Mouse (Mus musculus) left cerebral cortex, postnatal 4 days (tissue): ENCODE measurements around the gene Trank1. TPM values are rescaled to one million over a fixed set of nuclear protein-coding genes. Genes with fewer than 3 reads are reported as not detected.

Experiments used
- DNase-seq: peaks from one replicate; pipeline ENCODE4 v3.0.0-alpha.2; 2022
- intact Hi-C: fragments of 180-260 bp; cut with DNase I; formaldehyde crosslinking; loops from one replicate; pipeline ENCODE4 v1.15.1; 2025
- total RNA-seq, 2 experiments: library from RNA; stranded (reverse); gene quantifications; 2 replicates each; pipeline ENCODE4 v1.2.3; 2021

The Trank1 gene
- total RNA-seq, 2 experiments from 2014 or later: 128 to 152 TPM

DNA sequence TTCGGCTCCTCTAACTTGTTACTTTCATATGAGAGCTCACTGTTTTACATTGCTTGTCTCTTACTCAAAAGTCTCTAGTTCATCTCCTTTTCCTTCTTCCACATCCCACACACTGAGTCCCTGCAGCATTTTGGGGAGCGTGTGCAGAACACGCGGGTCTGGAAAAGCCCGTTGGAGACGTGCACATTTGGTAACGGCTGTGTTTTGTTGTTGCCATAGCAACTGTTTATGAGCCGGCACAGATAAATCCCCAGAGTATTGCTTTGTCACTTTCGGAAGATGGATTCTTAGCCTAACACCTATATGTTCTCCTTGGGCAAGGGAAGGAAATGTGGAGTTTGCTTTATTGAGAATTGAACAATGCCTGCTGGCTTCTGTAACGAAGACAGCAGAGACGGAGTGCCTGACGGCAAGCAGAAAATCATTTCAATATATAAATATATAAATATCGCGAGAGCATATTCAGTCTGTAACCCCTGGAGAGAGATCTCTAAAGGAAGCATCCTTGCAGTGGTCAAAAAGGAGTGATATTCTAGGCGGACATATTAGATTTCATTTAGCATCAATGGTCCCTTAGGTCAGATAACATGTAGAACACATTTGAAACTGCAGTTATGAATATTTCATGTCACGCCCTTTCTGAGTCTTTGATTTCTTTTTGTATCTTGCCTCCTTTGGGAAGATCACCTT, 101.1 kb downstream of the Trank1 start:
- DNase-seq: no peak
- intact Hi-C loops: no loop called here

DNA sequence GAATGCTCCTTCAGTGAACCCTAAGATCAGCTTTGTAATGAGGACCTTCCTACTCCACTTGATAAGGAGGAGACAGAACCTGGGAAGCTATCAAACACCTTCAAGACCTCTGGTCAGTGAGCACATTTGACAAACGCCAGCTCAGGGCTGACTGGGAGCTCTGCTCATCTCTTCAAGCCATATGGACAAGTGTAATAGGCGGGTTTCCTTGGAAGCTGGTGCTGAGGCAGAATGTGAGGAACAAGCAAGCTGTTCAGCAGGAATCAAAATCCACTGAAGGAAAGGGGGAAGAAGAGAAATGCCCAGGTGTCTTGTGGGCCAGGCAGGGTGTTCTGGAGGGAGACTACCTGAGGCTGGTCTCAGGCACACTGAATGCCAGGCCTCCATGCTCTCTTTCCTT, 110.3 kb downstream of the Trank1 start:
- intact Hi-C loops: loop anchor here (10.0 kb wide), 1 partner anchor 53 kb away; no protein-coding TSS in a partner anchor
- DNase-seq: no peak

DNA sequence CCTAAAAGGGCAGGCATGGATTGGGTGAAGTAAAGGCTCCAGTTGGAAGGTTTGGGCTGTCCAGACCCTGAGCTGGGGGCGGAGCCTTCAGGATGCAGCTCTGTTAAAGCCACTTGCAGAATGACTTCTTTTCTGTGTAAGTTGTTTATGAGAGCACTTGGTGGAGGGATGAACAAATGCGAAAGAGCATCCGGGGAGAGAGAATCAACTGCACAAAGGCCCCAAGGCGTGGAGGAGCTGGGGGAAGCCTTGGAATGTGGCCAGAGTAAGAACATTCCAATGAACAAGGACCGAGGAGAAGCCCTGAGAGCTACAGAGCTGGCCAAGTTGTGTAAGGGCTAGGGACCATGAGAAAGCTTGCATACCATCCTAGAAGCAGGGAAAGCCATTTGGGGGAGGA, 111.0 kb downstream of the Trank1 start:
- intact Hi-C loops: loop anchor here (10.0 kb wide), 1 partner anchor 52 kb away; no protein-coding TSS in a partner anchor
- DNase-seq: no peak

DNA sequence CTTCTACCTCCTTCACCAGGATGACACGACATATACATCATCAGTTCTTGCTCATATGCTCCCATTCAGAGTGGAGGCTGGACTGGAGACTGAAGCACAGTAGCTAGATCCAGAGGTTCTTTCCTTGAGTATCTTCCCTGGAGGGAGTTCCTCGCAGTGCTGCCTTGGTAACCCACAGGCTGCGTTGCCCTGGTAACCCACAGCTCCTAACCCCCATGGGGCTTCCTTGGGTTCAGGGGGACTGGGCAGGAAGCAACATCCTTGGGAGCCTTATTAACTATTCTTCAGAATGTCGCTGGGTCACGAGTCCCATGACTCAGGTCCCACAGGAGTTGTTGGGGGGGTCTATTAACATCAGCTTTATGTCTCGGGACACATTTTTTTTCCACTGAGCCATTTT, 113.6 kb downstream of the Trank1 start:
- intact Hi-C loops: loop anchor here (10.0 kb wide), 1 partner anchor 50 kb away; no protein-coding TSS in a partner anchor

DNA sequence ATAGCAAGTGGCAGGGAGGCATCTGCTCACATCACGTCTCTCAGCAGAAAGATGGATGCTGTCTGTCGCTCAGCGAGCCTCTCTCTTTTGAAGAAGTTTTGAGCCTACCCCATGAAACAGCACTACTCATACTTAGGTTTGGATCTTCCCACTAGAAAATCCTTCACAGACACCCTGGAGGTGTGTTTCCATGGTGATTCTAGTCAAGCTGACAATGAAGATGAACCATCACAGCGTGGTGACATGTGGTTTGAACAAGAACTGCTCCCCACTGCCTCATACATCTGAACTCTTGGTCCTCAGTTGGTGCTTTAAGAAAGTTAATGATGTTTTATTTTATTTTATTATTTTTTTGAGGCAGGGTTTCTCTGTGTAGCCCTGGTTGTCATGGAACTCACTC, 114.4 kb downstream of the Trank1 start:
- intact Hi-C loops: loop anchor here (10.0 kb wide), 1 partner anchor 49 kb away; no protein-coding TSS in a partner anchor

More for the DNA sequence above, 113.6 kb downstream of the Trank1 start:
- DNase-seq: no peak

DNA sequence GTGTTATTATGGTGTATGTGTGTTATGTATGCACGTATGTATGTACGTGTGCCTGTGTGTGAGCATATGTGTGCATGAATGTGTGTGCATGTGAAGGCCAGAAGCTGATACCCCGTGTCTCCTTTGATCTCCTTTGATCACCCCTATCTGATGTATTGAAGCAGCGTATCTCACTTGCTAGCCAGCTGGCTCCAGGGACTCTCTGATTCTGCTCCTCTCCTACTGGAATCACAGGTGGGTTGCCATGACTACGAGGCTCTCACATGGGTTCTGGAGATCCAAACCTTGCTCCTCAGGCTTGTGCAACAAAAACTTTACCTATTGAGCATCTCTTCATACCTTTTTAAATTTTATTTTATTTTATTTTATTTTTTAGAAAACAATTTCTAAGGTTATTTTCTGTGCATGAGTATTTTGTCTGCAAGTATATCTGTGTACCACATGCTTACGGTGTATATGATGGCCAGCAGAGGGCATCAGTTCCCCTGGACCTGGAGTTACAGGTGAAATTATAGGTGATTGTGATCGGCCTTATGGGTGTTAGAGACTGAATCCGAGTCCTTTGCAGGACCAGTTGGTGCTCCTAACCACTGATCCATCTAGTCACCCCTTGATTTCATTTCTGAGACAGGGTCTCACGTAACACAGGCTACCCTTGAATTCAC, 116.5 kb downstream of the Trank1 start:
- DNase-seq: no peak
- intact Hi-C loops: loop anchor here (10.0 kb wide), 1 partner anchor 47 kb away; no protein-coding TSS in a partner anchor

More for the DNA sequence above, 114.4 kb downstream of the Trank1 start:
- no peak for DNase-seq

DNA sequence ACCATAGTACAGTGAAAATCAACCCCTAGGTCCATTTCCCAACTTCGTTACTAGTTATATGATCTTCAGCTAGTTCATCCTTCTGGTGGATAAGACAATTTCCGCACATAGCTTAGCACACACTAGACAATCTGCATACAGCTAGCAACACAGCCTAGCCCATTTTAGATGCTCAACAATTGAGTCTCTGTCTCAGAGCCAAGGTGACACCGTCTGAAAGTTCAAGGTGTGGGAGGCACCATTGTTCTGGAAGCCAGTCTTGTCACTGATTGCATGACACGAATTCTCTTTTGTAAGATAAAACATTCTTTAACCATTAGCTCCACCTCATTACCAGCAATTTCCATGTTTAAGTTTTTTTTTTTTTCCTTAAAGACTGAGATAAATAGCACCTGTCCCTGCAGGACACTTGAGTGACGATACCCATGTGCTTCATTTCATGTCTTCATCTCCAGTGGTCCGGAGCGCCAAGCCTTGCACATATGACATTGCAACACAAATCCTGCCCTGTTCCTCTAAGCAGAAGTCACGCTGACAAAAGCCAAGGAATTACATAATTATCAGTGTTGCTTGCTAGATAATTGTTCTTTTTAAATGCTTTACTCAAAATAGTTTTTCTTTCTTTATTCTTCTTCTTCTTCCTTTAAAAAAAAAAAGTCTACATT, 117.3 kb downstream of the Trank1 start:
- intact Hi-C loops: loop anchor here (10.0 kb wide), 1 partner anchor 46 kb away; no protein-coding TSS in a partner anchor
- no peak for DNase-seq

DNA sequence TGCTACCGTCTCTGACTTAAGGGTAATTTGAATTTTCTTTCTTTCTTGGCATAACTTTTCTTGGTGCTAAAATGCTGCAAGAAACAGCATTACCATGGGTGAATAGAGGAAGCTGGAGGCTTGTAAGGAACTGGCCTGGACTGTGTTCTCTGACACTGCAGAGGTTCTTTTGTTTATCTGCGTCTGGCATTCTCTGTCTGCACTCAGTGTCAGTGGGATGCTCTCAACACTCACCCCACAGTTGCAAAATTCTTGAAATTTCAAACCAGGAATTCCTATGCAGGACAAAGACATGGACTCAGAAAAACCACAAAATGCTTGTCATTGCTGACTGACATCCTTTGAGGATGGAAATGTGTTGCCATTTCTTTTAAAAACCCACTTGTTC, 117.8 kb downstream of the Trank1 start:
- intact Hi-C loops: loop anchor here (10.0 kb wide), 1 partner anchor 45 kb away; no protein-coding TSS in a partner anchor

DNA sequence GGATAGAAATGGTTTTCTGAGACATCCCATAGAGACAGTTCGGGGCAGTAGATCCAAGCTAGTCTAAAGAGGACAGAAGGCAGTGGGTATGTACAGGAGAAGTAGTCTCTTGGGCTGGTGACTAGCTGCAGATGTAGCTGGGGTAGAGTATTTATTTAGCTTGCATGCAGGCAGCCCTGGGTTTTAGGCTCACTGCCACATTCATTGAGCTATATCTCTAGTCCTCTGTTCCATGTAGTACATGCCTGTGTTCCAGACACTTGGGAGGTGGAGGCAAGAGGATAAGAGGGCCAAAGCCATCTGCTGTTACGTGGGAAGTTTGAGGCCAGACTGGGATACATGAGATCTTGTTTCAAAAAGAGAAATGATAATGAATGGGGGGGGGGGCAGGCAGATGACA, 123.9 kb downstream of the Trank1 start:
- intact Hi-C loops: no loop called here
- DNase-seq: no peak

More for the DNA sequence above, 117.8 kb downstream of the Trank1 start:
- DNase-seq: no peak

DNA sequence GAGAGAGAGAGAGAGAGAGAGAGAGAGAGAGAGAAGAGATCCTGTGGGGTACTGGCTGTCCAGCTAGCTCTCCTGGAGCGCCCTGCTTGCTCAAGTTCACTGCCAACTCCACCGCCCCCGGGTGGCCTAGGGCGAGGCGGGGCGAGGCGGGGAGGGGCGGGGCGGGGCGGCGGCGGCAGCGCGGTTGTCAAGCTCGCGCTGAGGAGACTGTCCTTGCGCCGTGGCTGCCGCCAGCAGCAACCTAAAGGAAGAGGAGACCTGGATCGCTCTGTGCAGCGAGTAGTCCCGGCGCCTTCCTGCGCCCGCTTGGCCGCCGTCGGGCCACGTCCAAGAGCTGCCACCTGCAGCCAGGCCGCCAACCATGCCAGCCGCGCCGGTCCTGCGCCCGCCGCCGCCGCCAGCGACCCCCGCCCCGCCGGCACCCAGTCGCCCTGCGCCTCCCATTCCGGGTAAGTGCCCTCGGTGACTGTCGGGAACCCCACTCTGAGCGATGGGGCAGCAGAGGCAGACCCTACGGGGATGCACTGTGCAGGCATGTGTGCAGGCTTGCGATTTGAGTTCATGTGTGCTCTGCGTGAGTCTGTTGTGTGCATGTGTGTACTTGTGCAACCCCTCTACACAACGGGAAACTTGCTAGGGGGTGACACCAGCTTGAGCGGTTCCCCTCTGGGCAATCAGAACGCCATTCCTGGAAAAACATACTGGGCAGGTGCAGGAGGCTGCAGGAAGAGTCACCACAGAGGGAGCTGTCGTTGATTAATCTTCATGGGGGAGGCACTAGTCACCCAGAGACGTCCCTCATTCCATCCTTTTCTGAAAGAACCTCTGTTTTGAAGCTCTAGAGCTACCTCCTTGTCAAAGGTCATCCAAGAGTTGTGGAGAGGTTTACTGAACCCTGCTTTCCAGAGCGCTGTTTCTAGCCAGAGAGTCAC, 127.6 kb downstream of the Trank1 start, which contains the start of gene Dclk3:
TSS of gene Dclk3 (plus strand) at position 178 of the 932 bp plus-strand sequence.
- intact Hi-C loops: no loop called here
- peak; percentile 24 for DNase-seq

DNA sequence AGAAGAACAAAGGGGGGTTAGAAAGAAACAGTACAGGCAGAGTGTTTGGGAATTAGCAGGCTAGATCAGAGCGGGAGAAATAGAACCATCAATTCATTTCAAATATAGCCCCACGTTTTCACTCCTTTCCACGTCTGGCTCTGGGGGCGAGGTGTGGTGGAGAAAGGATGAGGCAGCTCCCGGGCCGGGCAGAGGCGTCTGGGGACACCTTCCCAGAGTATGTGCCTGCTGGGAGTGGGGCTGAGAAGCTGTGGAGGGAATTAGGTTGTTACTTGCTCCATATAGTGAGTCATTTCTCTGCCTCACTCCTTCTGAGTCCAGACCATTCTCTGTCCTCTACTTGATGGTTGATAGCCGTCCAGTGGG, 128.3 kb downstream of the Trank1 start:
- DNase-seq: no peak
- intact Hi-C loops: no loop called here

DNA sequence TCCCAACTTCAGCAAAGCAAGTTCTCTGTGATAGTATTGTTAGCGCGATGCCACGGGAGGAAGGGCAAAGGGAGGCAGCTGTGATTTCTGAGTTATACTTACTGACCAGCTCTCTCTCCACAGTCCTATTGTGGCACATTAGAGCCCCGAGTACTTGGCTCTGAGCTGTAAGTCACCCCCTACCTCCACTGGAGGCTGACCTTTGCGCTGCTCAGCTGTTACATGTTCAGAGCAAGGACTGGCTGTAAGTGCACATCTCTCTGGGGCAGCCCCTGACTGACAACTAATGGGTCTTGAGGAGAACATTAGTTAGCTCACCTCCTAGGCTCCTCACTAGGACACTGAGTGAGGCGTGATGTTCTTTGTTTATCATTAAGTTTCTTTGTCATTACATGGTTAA, 128.9 kb downstream of the Trank1 start:
- intact Hi-C loops: no loop called here
- DNase-seq: no peak

DNA sequence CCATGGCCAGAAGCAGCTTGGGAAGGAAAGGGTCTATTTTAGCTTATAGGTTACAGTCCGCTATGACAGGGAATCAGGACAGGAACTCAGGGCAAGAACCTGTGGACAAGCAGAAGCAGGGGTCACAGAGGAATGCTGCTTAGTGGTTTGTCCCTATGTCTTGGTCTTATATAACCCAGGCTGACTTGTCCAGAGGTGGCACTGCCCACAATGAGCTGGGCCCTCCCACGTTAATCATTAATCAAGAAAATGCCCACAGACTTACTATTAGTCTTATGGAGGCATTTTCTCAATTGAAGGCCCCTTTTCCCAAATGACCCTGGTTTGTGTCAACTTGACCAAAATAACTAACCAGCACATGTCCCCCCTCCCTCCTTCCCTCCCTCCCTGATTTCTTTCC, 129.6 kb downstream of the Trank1 start:
- intact Hi-C loops: no loop called here
- DNase-seq: no peak

Other genes with a start within 250 kb of the Trank1 start
- gene Lrrfip2, start 194.1 kb upstream of the Trank1 start, total RNA-seq: 10 to 100 TPM; 37.9 to 45.8 TPM
- 10 to 100 TPM; 27.0 to 30.7 TPM for gene Mlh1, start 39.9 kb upstream of the Trank1 start, total RNA-seq
- gene Epm2aip1, start 39.8 kb upstream of the Trank1 start, total RNA-seq: 10 to 100 TPM; 84.9 to 85.6 TPM
- gene Dclk3, start 127.3 kb downstream of the Trank1 start, total RNA-seq: 10 to 100 TPM; 21.0 to 21.1 TPM